Mouse (Mus musculus) midbrain, embryonic 10.5 days (tissue): ENCODE measurements at regions not wholly inside any gene's neighbourhood (a gene's known extent, or its start where the extent isn't known, plus 50 kb on each side); places are given as distances from the start of the nearest gene placed in this dataset.
A peak's percentile ranks its signal among the peaks of the same experiment; 100 is the strongest.

Source experiments
- DNase-seq: peaks from one replicate; pipeline ENCODE4 v3.0.0-alpha.2; 2017; ENCODE audit warnings: low spot score
- H3K27ac ChIP-seq: fragments of 300-500 bp; sonication (generic); replicated peaks from 2 replicates; pipeline ENCODE4 v1.5.1; 2016; ENCODE audit warnings: mild to moderate bottlenecking
- H3K27me3 ChIP-seq: fragments of 300-500 bp; sonication (generic); 2 replicates; pipeline ENCODE4 v1.6.1; 2016; ENCODE audit warnings: low read depth, mild to moderate bottlenecking; ENCODE audit not compliant: poor library complexity, severe bottlenecking
- H3K36me3 ChIP-seq: fragments of 300-500 bp; sonication (generic); 2 replicates; pipeline ENCODE4 v1.6.1; 2016; ENCODE audit warnings: mild to moderate bottlenecking, moderate library complexity
- H3K4me1 ChIP-seq: fragments of 300-500 bp; sonication (generic); 2 replicates; pipeline ENCODE4 v1.6.1; 2016
- H3K4me3 ChIP-seq: fragments of 300-500 bp; sonication (generic); 2 replicates; pipeline ENCODE4 v1.5.1; 2016; ENCODE audit warnings: mild to moderate bottlenecking, moderate library complexity
- H3K9me3 ChIP-seq: fragments of 300-500 bp; sonication (generic); replicated peaks from 2 replicates; pipeline ENCODE4 v1.6.1; 2016; ENCODE audit warnings: mild to moderate bottlenecking
- WGBS: fragments of 180-500 bp; shearing (Covaris S2); methylation state at CpG from one replicate; pipeline ENCODE4 v1.1.7; 2016; 5-methylcytosine and 5-hydroxymethylcytosine counted together

GRCm38 (mm10) chr7:63313096-63313495 is 100.7 kb upstream of the Chrna7 start:
- Histone ChIP-seq H3K27ac (no peak overlapping the region), H3K4me3 (no peak overlapping the region), H3K9me3 (no peaks in the 10 kb centered on the region; the same call in 1 of the 2 replicates), H3K27me3 (no peaks in the 10 kb centered on the region), H3K36me3 (no peaks in the 10 kb centered on the region), H3K4me1 (no peaks in the 10 kb centered on the region)
- WGBS = 95% methylated on average over 1 of the region's 1 CpGs
- DNase-seq = no peak

- Histone ChIP-seq H3K27ac (no peak overlapping the region), H3K4me1 (no peaks in the 10 kb centered on the region), H3K9me3 (no peaks in the 10 kb centered on the region; the same call in 1 of the 2 replicates), H3K27me3 (no peaks in the 10 kb centered on the region), H3K36me3 (no peaks in the 10 kb centered on the region), H3K4me3 (no peak overlapping the region)
- 1% methylated on average over 2 of the region's 2 CpGs for WGBS
- peak; percentile 68 for DNase-seq
Observed at GRCm38 (mm10) chr7:63319594-63319993, 107.2 kb upstream of the Chrna7 start.

- no peak for DNase-seq
- no peaks in the 10 kb centered on the region; the same call in 1 of the 2 replicates for H3K9me3 ChIP-seq
- no peaks in the 10 kb centered on the region for H3K4me1 ChIP-seq
- no peaks in the 10 kb centered on the region for H3K27me3 ChIP-seq
- no peaks in the 10 kb centered on the region for H3K36me3 ChIP-seq
- no peak overlapping the region for H3K4me3 ChIP-seq
- WGBS = 89% methylated on average over 5 of the region's 5 CpGs
- H3K27ac ChIP-seq = no peak overlapping the region
Observed at GRCm38 (mm10) chr7:63321171-63321570, 108.8 kb upstream of the Chrna7 start.

GRCm38 (mm10) chr7:63321951-63322710 is 109.8 kb upstream of the Chrna7 start:
- no peak overlapping the region for H3K4me3 ChIP-seq
- DNase-seq = peak; percentile 23
- 42% methylated on average over 11 of the region's 11 CpGs for WGBS

GRCm38 (mm10) chr7:63335146-63335545 is 109.4 kb upstream of the Otud7a start:
- DNase-seq = no peak
- WGBS = 29% methylated on average over 1 of the region's 1 CpGs
- no peaks in the 10 kb centered on the region for H3K4me1 ChIP-seq
- H3K27ac ChIP-seq = no peak overlapping the region
- H3K27me3 ChIP-seq = no peaks in the 10 kb centered on the region
- no peak overlapping the region for H3K4me3 ChIP-seq
- no peaks in the 10 kb centered on the region for H3K36me3 ChIP-seq
- no peaks in the 10 kb centered on the region for H3K9me3 ChIP-seq

More at GRCm38 (mm10) chr7:63321951-63322710, 109.8 kb upstream of the Chrna7 start:
- H3K27me3 ChIP-seq = no peaks in the 10 kb centered on the region
- no peaks in the 10 kb centered on the region for H3K36me3 ChIP-seq
- no peaks in the 10 kb centered on the region for H3K4me1 ChIP-seq
- H3K9me3 ChIP-seq = no peaks in the 10 kb centered on the region; the same call in 1 of the 2 replicates
- no peak overlapping the region for H3K27ac ChIP-seq

- H3K9me3 ChIP-seq = no peaks in the 10 kb centered on the region
- H3K27me3 ChIP-seq = no peaks in the 10 kb centered on the region
- H3K4me1 ChIP-seq = no peaks in the 10 kb centered on the region
- H3K4me3 ChIP-seq = no peak overlapping the region
- H3K36me3 ChIP-seq = no peaks in the 10 kb centered on the region
- WGBS = 74% methylated on average over 3 of the region's 3 CpGs
- no peak overlapping the region for H3K27ac ChIP-seq
- no peak for DNase-seq
Observed at GRCm38 (mm10) chr7:63336072-63336471, 108.5 kb upstream of the Otud7a start.

GRCm38 (mm10) chr7:63341716-63342115 is 102.8 kb upstream of the Otud7a start:
- Histone ChIP-seq H3K27ac (no peak overlapping the region), H3K4me3 (no peak overlapping the region), H3K9me3 (no peaks in the 10 kb centered on the region), H3K27me3 (no peaks in the 10 kb centered on the region), H3K36me3 (no peaks in the 10 kb centered on the region), H3K4me1 (peaks cover 10% of the 10 kb centered on the region)
- 79% methylated on average over 4 of the region's 4 CpGs for WGBS
- DNase-seq = no peak

- H3K36me3 ChIP-seq = no peaks in the 10 kb centered on the region
- H3K9me3 ChIP-seq = no peaks in the 10 kb centered on the region
- no peak overlapping the region for H3K4me3 ChIP-seq
- no peak overlapping the region for H3K27ac ChIP-seq
- peak; percentile 46 for DNase-seq
- H3K4me1 ChIP-seq = peaks cover 10% of the 10 kb centered on the region
- 29% methylated on average over 11 of the region's 11 CpGs for WGBS
- H3K27me3 ChIP-seq = no peaks in the 10 kb centered on the region
Observed at GRCm38 (mm10) chr7:63345671-63346392, 98.7 kb upstream of the Otud7a start.

- Histone ChIP-seq H3K27ac (no peak overlapping the region), H3K4me3 (no peak overlapping the region)
Observed at GRCm38 (mm10) chr7:63346393-63346730, 98.2 kb upstream of the Otud7a start.

More at GRCm38 (mm10) chr7:63346393-63346730, 98.2 kb upstream of the Otud7a start:
- no peak for DNase-seq
- 92% methylated on average over 2 of the region's 2 CpGs for WGBS
- no peaks in the 10 kb centered on the region for H3K27me3 ChIP-seq
- H3K9me3 ChIP-seq = no peaks in the 10 kb centered on the region
- peaks cover 10% of the 10 kb centered on the region for H3K4me1 ChIP-seq
- no peaks in the 10 kb centered on the region for H3K36me3 ChIP-seq
